Mouse (Mus musculus) heart, embryonic 15.5 days (tissue): ENCODE results near the gene Kcnn4. TPM values are rescaled to one million over a fixed set of nuclear protein-coding genes. Genes with fewer than 3 reads are reported as not detected.

Experiments used
- ATAC-seq: fragments of 200-750 bp; cut with Nextera tagmentation; replicated peaks from 2 replicates; pipeline ENCODE4 v1.8.0; 2017; ENCODE audit warnings: low read depth, moderate TSS enrichment; ENCODE audit not compliant: insufficient number of reproducible peaks, insufficient read depth, low FRiP score
- H3K27ac ChIP-seq: fragments of 300-500 bp; sonication (generic); 2 replicates; pipeline ENCODE4 v1.5.1; 2015; ENCODE audit warnings: mild to moderate bottlenecking, inconsistent platforms
- H3K27me3 ChIP-seq: fragments of 300-500 bp; sonication (generic); 2 replicates; pipeline ENCODE4 v1.6.1; 2015; ENCODE audit warnings: inconsistent platforms
- H3K36me3 ChIP-seq: fragments of 300-500 bp; sonication (generic); 2 replicates; pipeline ENCODE4 v1.6.1; 2015; ENCODE audit warnings: mild to moderate bottlenecking, inconsistent platforms
- H3K4me1 ChIP-seq: fragments of 300-500 bp; sonication (generic); replicated peaks from 2 replicates; pipeline ENCODE4 v1.6.1; 2015; ENCODE audit warnings: inconsistent platforms
- H3K4me2 ChIP-seq: fragments of 300-500 bp; sonication (generic); 2 replicates; pipeline ENCODE4 v1.6.1; 2015; ENCODE audit warnings: inconsistent platforms, mild to moderate bottlenecking, moderate library complexity
- H3K4me3 ChIP-seq: fragments of 300-500 bp; sonication (generic); 2 replicates; pipeline ENCODE4 v1.5.1; 2015; ENCODE audit warnings: mild to moderate bottlenecking, inconsistent platforms
- H3K9ac ChIP-seq: fragments of 300-500 bp; sonication (generic); 2 replicates; pipeline ENCODE4 v1.6.1; 2015; ENCODE audit warnings: mild to moderate bottlenecking, inconsistent platforms
- H3K9me3 ChIP-seq: fragments of 300-500 bp; sonication (generic); replicated peaks from 2 replicates; pipeline ENCODE4 v1.6.1; 2016; ENCODE audit warnings: inconsistent platforms
- WGBS: fragments of 180-500 bp; shearing (Covaris S2); methylation state at CpG from one replicate; pipeline ENCODE4 v1.1.7; 2015; ENCODE audit warnings: mixed read lengths; 5-methylcytosine and 5-hydroxymethylcytosine counted together
- microRNA-seq: library from miRNA; unstranded; fragments of <30 nt; microRNA quantifications from one replicate; pipeline ENCODE4, GENCODE M21; 2016
- polyA plus RNA-seq: library from polyadenylated mRNA; unstranded; fragments of >200 nt; fragmentation: Nextera tagmentation; extraction: Ambion mirVana; gene quantifications from 2 replicates; pipeline ENCODE4 v1.2.1, GENCODE M21; 2015

Kcnn4 gene
- polyA plus RNA-seq, 1 experiment from 2014 or later, result 1.7 TPM

GRCm38 (mm10) chr7:24429413-24430112 is 59.5 kb downstream of the Kcnn4 start:
- WGBS, result 40% methylated on average over 16 of the region's 16 CpGs
- Histone ChIP-seq H3K27me3 (peaks cover 24% of the 10 kb centered on the region), H3K36me3 (no peaks in the 10 kb centered on the region), H3K27ac (peak overlapping the region; percentile 68), H3K9ac (peak overlapping the region; percentile 16; the same call in 1 of the 2 replicates), H3K9me3 (no peaks in the 10 kb centered on the region), H3K4me2 (peak overlapping the region; percentile 18; the same call in 1 of the 2 replicates), H3K4me3 (no peak overlapping the region), H3K4me1 (peaks cover 22% of the 10 kb centered on the region)
- peak; percentile 56; the same call in 1 of the 2 replicates for ATAC-seq

- H3K27ac ChIP-seq, result no peak overlapping the region
- 87% methylated on average over 15 of the region's 15 CpGs for WGBS
These were observed 60.7 kb downstream of the Kcnn4 start for GRCm38 (mm10) chr7:24430551-24431345.

GRCm38 (mm10) chr7:24431713-24432112 is 61.6 kb downstream of the Kcnn4 start:
- ATAC-seq, result no peak
- H3K4me2 ChIP-seq, result no peak overlapping the region
- H3K27me3 ChIP-seq, result peaks cover 24% of the 10 kb centered on the region
- H3K4me3 ChIP-seq, result no peak overlapping the region
- H3K4me1 ChIP-seq, result peaks cover 17% of the 10 kb centered on the region
- WGBS, result 40% methylated on average over 11 of the region's 11 CpGs
- H3K36me3 ChIP-seq, result no peaks in the 10 kb centered on the region
- no peak overlapping the region for H3K9ac ChIP-seq
- H3K9me3 ChIP-seq, result no peaks in the 10 kb centered on the region
- H3K27ac ChIP-seq, result no peak overlapping the region

More at GRCm38 (mm10) chr7:24430551-24431345, 60.7 kb downstream of the Kcnn4 start:
- no peak overlapping the region for H3K4me2 ChIP-seq
- H3K9ac ChIP-seq, result no peak overlapping the region
- no peak overlapping the region for H3K4me3 ChIP-seq
- peaks cover 24% of the 10 kb centered on the region for H3K27me3 ChIP-seq
- H3K36me3 ChIP-seq, result no peaks in the 10 kb centered on the region
- no peak for ATAC-seq
- peaks cover 17% of the 10 kb centered on the region for H3K4me1 ChIP-seq
- no peaks in the 10 kb centered on the region for H3K9me3 ChIP-seq

GRCm38 (mm10) chr7:24435305-24435704 is 65.2 kb downstream of the Kcnn4 start:
- no peak overlapping the region for H3K27ac ChIP-seq
- 72% methylated on average over 5 of the region's 5 CpGs for WGBS
- no peak overlapping the region for H3K9ac ChIP-seq
- no peaks in the 10 kb centered on the region for H3K9me3 ChIP-seq
- peaks cover 24% of the 10 kb centered on the region for H3K27me3 ChIP-seq
- H3K36me3 ChIP-seq, result no peaks in the 10 kb centered on the region
- ATAC-seq, result no peak
- H3K4me3 ChIP-seq, result no peak overlapping the region
- H3K4me1 ChIP-seq, result peaks cover 18% of the 10 kb centered on the region
- no peak overlapping the region for H3K4me2 ChIP-seq

Small RNA genes lying within 50 kb of the gene (microRNA-seq; reads per million reads assigned to microRNA genes)
- gene Gm27592, result not detected

Other genes with a start within 250 kb of the Kcnn4 start
- 7.8 and 8.9 TPM in 2 replicates for gene Zfp235, start 236.1 kb upstream of the Kcnn4 start, polyA plus RNA-seq
- 3.0 and 3.4 TPM in 2 replicates for gene Zfp114, start 195.2 kb upstream of the Kcnn4 start, polyA plus RNA-seq
- 5.9 and 6.4 TPM in 2 replicates for gene Zfp111, start 158.8 kb upstream of the Kcnn4 start, polyA plus RNA-seq
- gene Zfp109, start 132.7 kb upstream of the Kcnn4 start, polyA plus RNA-seq, result 2.9 and 3.5 TPM in 2 replicates
- gene Zfp108, start 115.5 kb upstream of the Kcnn4 start, polyA plus RNA-seq, result 2.1 and 3.0 TPM in 2 replicates
- gene Zfp93, start 99.8 kb upstream of the Kcnn4 start, polyA plus RNA-seq, result 5.4 and 6.5 TPM in 2 replicates
- gene Zfp61, start 69.0 kb upstream of the Kcnn4 start, polyA plus RNA-seq, result 14.3 and 19.4 TPM in 2 replicates
- 4.3 and 5.5 TPM in 2 replicates for gene Zfp94, start 53.6 kb upstream of the Kcnn4 start, polyA plus RNA-seq
- 0.28 TPM in 1 of 2 replicates, not detected in the other for gene Tescl, start 36.3 kb upstream of the Kcnn4 start, polyA plus RNA-seq
- 0.09 TPM in 1 of 2 replicates, not detected in the other for gene Lypd5, start 21.1 kb upstream of the Kcnn4 start, polyA plus RNA-seq
- gene Smg9, start 29.4 kb downstream of the Kcnn4 start, polyA plus RNA-seq, result 17.1 and 23.8 TPM in 2 replicates
- gene Irgc1, start 82.0 kb downstream of the Kcnn4 start, polyA plus RNA-seq, result not detected in 2 replicates
- 8.2 and 9.9 TPM in 2 replicates for gene Plaur, start 92.2 kb downstream of the Kcnn4 start, polyA plus RNA-seq
- gene Cadm4, start 111.8 kb downstream of the Kcnn4 start, polyA plus RNA-seq, result 1.3 and 2.0 TPM in 2 replicates
- gene Zfp428, start 136.7 kb downstream of the Kcnn4 start, polyA plus RNA-seq, result 37.5 and 40.8 TPM in 2 replicates
- 0.25 and 0.29 TPM in 2 replicates for gene AC161166.1, start 142.2 kb downstream of the Kcnn4 start, polyA plus RNA-seq
- gene Irgq, start 160.4 kb downstream of the Kcnn4 start, polyA plus RNA-seq, result 6.0 and 8.3 TPM in 2 replicates
- 0.46 TPM in 1 of 2 replicates, not detected in the other for gene Pinlyp, start 175.9 kb downstream of the Kcnn4 start, polyA plus RNA-seq
- 56.6 and 83.1 TPM in 2 replicates for gene Xrcc1, start 176.0 kb downstream of the Kcnn4 start, polyA plus RNA-seq
- gene Ethe1, start 217.3 kb downstream of the Kcnn4 start, polyA plus RNA-seq, result 20.5 and 23.6 TPM in 2 replicates
- 0.92 and 1.4 TPM in 2 replicates for gene Zfp575, start 217.4 kb downstream of the Kcnn4 start, polyA plus RNA-seq
- gene Phldb3, start 240.5 kb downstream of the Kcnn4 start, polyA plus RNA-seq, result 0.06 and 0.18 TPM in 2 replicates